Comparison of ENCODE assay signal across 8 mouse cellular contexts in genomic region chr19:46356701-46357138, GRCm38 (mm10). TPM values are rescaled to one million over a fixed set of nuclear protein-coding genes. Genes with fewer than 3 reads are reported as not detected.
A peak's percentile ranks its signal among the peaks of the same experiment; 100 is the strongest.
DNase-seq lines count a peak whose midpoint lies in the region; ATAC-seq and TF ChIP-seq lines count a peak whose summit lies in the region.

No protein-coding gene starts in this region.

- no peak for TF ChIP-seq CTCF in lung, postnatal 0 days (IDR thresholded peaks at IDR 0.05)

- no peaks in the 10 kb centered on the region for H3K36me3 ChIP-seq in hindbrain, embryonic 11.5 days (ENCODE audit: control insufficient read depth, insufficient read depth, low read length)
- no peaks in the 10 kb centered on the region for H3K36me3 ChIP-seq in lung, postnatal 0 days (ENCODE audit: insufficient read depth, low read length)

- H3K27me3 ChIP-seq in hindbrain, embryonic 11.5 days (ENCODE audit: control insufficient read depth, insufficient read depth, low read length): peaks cover 14% of the 10 kb centered on the region; the same call in 1 of the 2 replicates
- no peaks in the 10 kb centered on the region for H3K27me3 ChIP-seq in lung, postnatal 0 days (replicated peaks; ENCODE audit: insufficient read depth, low read length)

- peak overlapping the region; percentile 42; the same call in 1 of the 2 replicates for H3K9ac ChIP-seq in hindbrain, embryonic 11.5 days (ENCODE audit: low read depth, low read length)
- H3K9ac ChIP-seq in lung, postnatal 0 days (replicated peaks; ENCODE audit: low read depth): 0 out of 2 replicates have a peak overlapping the region, but pooled peaks have one; percentile 34

- H3K4me2 ChIP-seq in hindbrain, embryonic 11.5 days (replicated peaks; ENCODE audit: low read depth, low read length): peak overlapping the region; percentile 52
- peak overlapping the region; percentile 79 for H3K4me2 ChIP-seq in lung, postnatal 0 days (replicated peaks; ENCODE audit: low read depth, low read length)

- peak overlapping the region; percentile 36 for H3K4me3 ChIP-seq in hindbrain, embryonic 11.5 days (ENCODE audit: low read depth, low read length)
- peak overlapping the region; percentile 48 for H3K4me3 ChIP-seq in lung, postnatal 0 days (ENCODE audit: low read depth, low read length)

- no peak for TF ChIP-seq EP300 in lung, postnatal 0 days (IDR thresholded peaks at IDR 0.05)

- WGBS in hindbrain, embryonic 11.5 days: 0% methylated on average over 29 of the region's 29 CpGs
- WGBS in lung, postnatal 0 days: 1% methylated on average over 28 of the region's 29 CpGs

- peak; percentile 82 for DNase-seq in MN1 (ENCODE audit: low spot score)
- peak; percentile 95 for DNase-seq in cerebellum, adult 9-10 months
- DNase-seq in hindbrain, embryonic 11.5 days (ENCODE audit: low spot score): peak; percentile 88
- peak; percentile 87 to 91 for DNase-seq in layer of hippocampus, postnatal 10 days (ENCODE audit: low spot score in 2 of 2)
- DNase-seq in lung, postnatal 0 days (ENCODE audit: low spot score): peak; percentile 94
- peak; percentile 76 for DNase-seq in ovary, postnatal 14 days (ENCODE audit: low spot score)
- DNase-seq in thymus, postnatal 10 days (ENCODE audit: low spot score in 2 of 2): peak; percentile 81 to 84

- peak; percentile 96 for ATAC-seq in frontal cortex, adult (ENCODE audit: low TSS enrichment)
- ATAC-seq in hindbrain, embryonic 11.5 days (ENCODE audit: low FRiP score): peak; percentile 73
- peak; percentile 90 for ATAC-seq in lung, postnatal 0 days

- no peak overlapping the region for H3K27ac ChIP-seq in hindbrain, embryonic 11.5 days (ENCODE audit: low read depth, low read length)
- H3K27ac ChIP-seq in lung, postnatal 0 days (ENCODE audit: low read length): peak overlapping the region; percentile 74

- H3K4me1 ChIP-seq in hindbrain, embryonic 11.5 days (replicated peaks; ENCODE audit: control insufficient read depth, insufficient read depth, low read length): no peaks in the 10 kb centered on the region
- H3K4me1 ChIP-seq in lung, postnatal 0 days (ENCODE audit: insufficient read depth, low read depth, low read length): peaks cover 15% of the 10 kb centered on the region; the same call in 1 of the 2 replicates

- H3K9me3 ChIP-seq in hindbrain, embryonic 11.5 days (ENCODE audit: control insufficient read depth, low read length): no peaks in the 10 kb centered on the region
- no peaks in the 10 kb centered on the region for H3K9me3 ChIP-seq in lung, postnatal 0 days (ENCODE audit: low read length)

RNA-seq across cellular contexts. Expression of gene 2310034G01Rik, which starts 6.6 kb away (rescaled TPM):
- polyA plus RNA-seq in hindbrain, embryonic 11.5 days (2014; fragmentation: Nextera tagmentation; extraction: Ambion mirVana): 1.7 TPM in 2 replicates
- total RNA-seq in layer of hippocampus, postnatal 10 days (2021): 1 to 10 TPM in 1 of 2 experiments, under 1 TPM in 1; 0.89 to 1.3 TPM
- polyA plus RNA-seq in lung, postnatal 0 days (2015; fragmentation: Nextera tagmentation; extraction: Ambion mirVana): 5.0 and 7.1 TPM in 2 replicates

RNA-seq across cellular contexts. Expression of gene Mfsd13a, which starts 15.8 kb away (rescaled TPM):
- 4.4 and 6.9 TPM in 2 replicates for polyA plus RNA-seq in hindbrain, embryonic 11.5 days (2014; fragmentation: Nextera tagmentation; extraction: Ambion mirVana)
- total RNA-seq in layer of hippocampus, postnatal 10 days (2021): 10 to 100 TPM; 24.4 to 26.4 TPM
- polyA plus RNA-seq in lung, postnatal 0 days (2015; fragmentation: Nextera tagmentation; extraction: Ambion mirVana): 6.4 and 6.6 TPM in 2 replicates

RNA-seq across cellular contexts. Expression of gene Cuedc2, which starts 18.2 kb away (rescaled TPM):
- polyA plus RNA-seq in hindbrain, embryonic 11.5 days (2014; fragmentation: Nextera tagmentation; extraction: Ambion mirVana): 252 and 260 TPM in 2 replicates
- total RNA-seq in layer of hippocampus, postnatal 10 days (2021): 100 to 1,000 TPM; 173 to 178 TPM
- 94.9 and 99.9 TPM in 2 replicates for polyA plus RNA-seq in lung, postnatal 0 days (2015; fragmentation: Nextera tagmentation; extraction: Ambion mirVana)

RNA-seq across cellular contexts. Expression of gene Fbxl15, which starts 28.7 kb away (rescaled TPM):
- polyA plus RNA-seq in hindbrain, embryonic 11.5 days (2014; fragmentation: Nextera tagmentation; extraction: Ambion mirVana): 26.3 and 27.1 TPM in 2 replicates
- 10 to 100 TPM; 30.2 to 33.6 TPM for total RNA-seq in layer of hippocampus, postnatal 10 days (2021)
- 12.9 and 13.0 TPM in 2 replicates for polyA plus RNA-seq in lung, postnatal 0 days (2015; fragmentation: Nextera tagmentation; extraction: Ambion mirVana)

RNA-seq across cellular contexts. Expression of gene Psd, which starts 29.8 kb away (rescaled TPM):
- polyA plus RNA-seq in hindbrain, embryonic 11.5 days (2014; fragmentation: Nextera tagmentation; extraction: Ambion mirVana): 10.0 and 11.9 TPM in 2 replicates
- total RNA-seq in layer of hippocampus, postnatal 10 days (2021): 100 to 1,000 TPM; 686 to 714 TPM
- 2.7 and 4.9 TPM in 2 replicates for polyA plus RNA-seq in lung, postnatal 0 days (2015; fragmentation: Nextera tagmentation; extraction: Ambion mirVana)
